Mouse (Mus musculus): ENCODE data around the gene Gga1. TPM values are rescaled to one million over a fixed set of nuclear protein-coding genes. Genes with fewer than 3 reads are reported as not detected.
A peak's percentile ranks its signal among the peaks of the same experiment; 100 is the strongest.
"Not testable (repeated sequence)": the region's sequence is repeated elsewhere in the genome, so short reads cannot be mapped to it uniquely, and the experiment has no call there.

The Gga1 gene
- polyA plus RNA-seq, 1 experiment from 2014 or later: 30.9 TPM

DNA sequence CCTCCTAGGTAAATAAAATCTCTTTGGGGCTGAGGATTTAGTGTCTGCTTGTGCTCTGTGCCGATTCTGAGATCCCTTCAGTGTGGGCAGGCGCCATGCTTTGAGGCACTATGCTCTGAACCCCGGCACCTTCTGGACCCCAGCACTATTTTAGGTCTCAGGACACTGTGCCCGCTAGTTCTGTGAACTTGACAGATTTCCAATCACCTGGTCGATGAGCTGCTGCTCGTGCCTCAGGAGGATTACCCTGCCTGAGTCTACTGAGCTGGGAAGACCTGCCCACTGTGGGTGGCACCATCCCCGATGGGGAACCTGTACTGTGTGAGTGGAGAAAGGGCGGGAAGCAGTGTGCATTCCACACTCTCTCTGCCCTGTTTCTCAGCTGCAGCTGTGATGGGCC, 2.0 kb upstream of the Gga1 start:
- H3K4me1 ChIP-seq (ENCODE audit: control insufficient read depth, insufficient read depth, low read length): peaks cover 15% of the 10 kb centered on the region
- no peak for DNase-seq (ENCODE audit: low spot score)
- no peak overlapping the region for H3K27ac ChIP-seq (replicated peaks; ENCODE audit: low read depth, low read length)
- H3K4me2 ChIP-seq (ENCODE audit: low read depth, severe bottlenecking): no peak overlapping the region
- H3K9ac ChIP-seq (ENCODE audit: low read length): no peak overlapping the region; the same call in 1 of the 2 replicates
- ATAC-seq (ENCODE audit: insufficient number of reproducible peaks, low FRiP score, low TSS enrichment, low read depth): no peak
- H3K4me3 ChIP-seq (ENCODE audit: low read depth, low read length): no peak overlapping the region
- WGBS: 79% methylated on average over 8 of the region's 8 CpGs
- H3K9me3 ChIP-seq (ENCODE audit: control insufficient read depth, low read length): no peaks in the 10 kb centered on the region
- no peaks in the 10 kb centered on the region for H3K27me3 ChIP-seq (ENCODE audit: control insufficient read depth, insufficient read depth, low read length)
- no peaks in the 10 kb centered on the region for H3K36me3 ChIP-seq (ENCODE audit: control insufficient read depth, insufficient read depth, low read length)

DNA sequence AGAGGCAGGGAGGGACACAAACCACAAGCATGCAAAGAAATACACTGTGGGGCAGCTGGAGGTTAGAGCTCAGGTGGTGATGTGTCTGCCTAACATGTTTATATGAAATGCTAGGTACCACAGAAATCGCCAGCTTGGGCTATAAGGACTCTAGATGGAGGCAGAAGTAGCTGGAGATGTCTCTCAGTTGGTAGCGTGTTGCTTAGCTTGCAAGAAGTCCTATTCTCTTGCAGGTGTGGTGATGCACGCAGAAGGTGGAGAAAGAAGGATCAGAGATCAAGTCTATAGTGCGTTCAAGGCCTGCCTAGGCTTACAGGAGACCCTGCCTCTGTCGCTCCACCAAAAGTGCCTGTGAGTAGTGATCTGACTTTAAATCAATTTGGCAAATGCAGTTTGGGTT, 1.5 kb upstream of the Gga1 start:
- no peaks in the 10 kb centered on the region for H3K36me3 ChIP-seq (ENCODE audit: control insufficient read depth, insufficient read depth, low read length)

GRCm38 (mm10) chr15:78876258-78876696, 713 bp upstream of the Gga1 start:
- 0 out of 2 replicates have a peak, but pooled peaks cover 2% of the 10 kb centered on the region for H3K36me3 ChIP-seq (ENCODE audit: control insufficient read depth, insufficient read depth, low read length)
- H3K9me3 ChIP-seq (ENCODE audit: control insufficient read depth, low read length): no peaks in the 10 kb centered on the region
- no peaks in the 10 kb centered on the region for H3K27me3 ChIP-seq (ENCODE audit: control insufficient read depth, insufficient read depth, low read length)
- H3K27ac ChIP-seq (replicated peaks; ENCODE audit: low read depth, low read length): peak overlapping the region; percentile 95
- peak; percentile 90 for DNase-seq (ENCODE audit: low spot score)
- ATAC-seq (ENCODE audit: insufficient number of reproducible peaks, low FRiP score, low TSS enrichment, low read depth): no peak
- peak overlapping the region; percentile 57 for H3K4me2 ChIP-seq (ENCODE audit: low read depth, severe bottlenecking)
- peaks cover 15% of the 10 kb centered on the region for H3K4me1 ChIP-seq (ENCODE audit: control insufficient read depth, insufficient read depth, low read length)
- 4% methylated on average over 17 of the region's 17 CpGs for WGBS
- H3K4me3 ChIP-seq (ENCODE audit: low read depth, low read length): peak overlapping the region; percentile 54
- H3K9ac ChIP-seq (ENCODE audit: low read length): peak overlapping the region; percentile 22; the same call in 1 of the 2 replicates

More for the DNA sequence above, 1.5 kb upstream of the Gga1 start:
- no peaks in the 10 kb centered on the region for H3K27me3 ChIP-seq (ENCODE audit: control insufficient read depth, insufficient read depth, low read length)
- no peak overlapping the region; the same call in 1 of the 2 replicates for H3K4me2 ChIP-seq (ENCODE audit: low read depth, severe bottlenecking)
- H3K9me3 ChIP-seq (ENCODE audit: control insufficient read depth, low read length): no peaks in the 10 kb centered on the region
- no peak overlapping the region for H3K9ac ChIP-seq (ENCODE audit: low read length)
- peak overlapping the region; percentile 60; the same call in 1 of the 2 replicates for H3K27ac ChIP-seq (replicated peaks; ENCODE audit: low read depth, low read length)
- peaks cover 15% of the 10 kb centered on the region for H3K4me1 ChIP-seq (ENCODE audit: control insufficient read depth, insufficient read depth, low read length)
- DNase-seq (ENCODE audit: low spot score) (no peak), ATAC-seq (ENCODE audit: insufficient number of reproducible peaks, low FRiP score, low TSS enrichment, low read depth) (no peak)
- H3K4me3 ChIP-seq (ENCODE audit: low read depth, low read length): no peak overlapping the region
- 75% methylated on average over 5 of the region's 5 CpGs for WGBS

- WGBS: 0% methylated on average over 16 of the region's 17 CpGs
- Histone ChIP-seq H3K9ac (ENCODE audit: low read length) (peak overlapping the region; percentile 71), H3K27ac (replicated peaks; ENCODE audit: low read depth, low read length) (peak overlapping the region; percentile 95), H3K4me3 (ENCODE audit: low read depth, low read length) (peak overlapping the region; percentile 54), H3K36me3 (ENCODE audit: control insufficient read depth, insufficient read depth, low read length) (peaks cover 8% of the 10 kb centered on the region), H3K9me3 (ENCODE audit: control insufficient read depth, low read length) (no peaks in the 10 kb centered on the region), H3K4me1 (ENCODE audit: control insufficient read depth, insufficient read depth, low read length) (peaks cover 15% of the 10 kb centered on the region), H3K4me2 (ENCODE audit: low read depth, severe bottlenecking) (peak overlapping the region; percentile 57), H3K27me3 (ENCODE audit: control insufficient read depth, insufficient read depth, low read length) (no peaks in the 10 kb centered on the region)
- no peak for ATAC-seq (ENCODE audit: insufficient number of reproducible peaks, low FRiP score, low TSS enrichment, low read depth)
- DNase-seq (ENCODE audit: low spot score): no peak
Measured at GRCm38 (mm10) chr15:78877810-78878390, 910 bp downstream of the Gga1 start.

- peaks cover 16% of the 10 kb centered on the region for H3K36me3 ChIP-seq (ENCODE audit: control insufficient read depth, insufficient read depth, low read length)
- not testable (repeated sequence) for DNase-seq (ENCODE audit: low spot score); H3K4me2 ChIP-seq (ENCODE audit: low read depth, severe bottlenecking); H3K27me3 ChIP-seq (ENCODE audit: control insufficient read depth, insufficient read depth, low read length); H3K27ac ChIP-seq (replicated peaks; ENCODE audit: low read depth, low read length); ATAC-seq (ENCODE audit: insufficient number of reproducible peaks, low FRiP score, low TSS enrichment, low read depth); H3K9ac ChIP-seq (ENCODE audit: low read length); H3K4me3 ChIP-seq (ENCODE audit: low read depth, low read length); H3K9me3 ChIP-seq (ENCODE audit: control insufficient read depth, low read length)
- 32% methylated on average over 7 of the region's 7 CpGs for WGBS
- peaks cover 15% of the 10 kb centered on the region for H3K4me1 ChIP-seq (ENCODE audit: control insufficient read depth, insufficient read depth, low read length)
Measured at GRCm38 (mm10) chr15:78878792-78879516, 2.0 kb downstream of the Gga1 start.

GRCm38 (mm10) chr15:78880432-78880831, 3.4 kb downstream of the Gga1 start:
- no peak overlapping the region for H3K4me3 ChIP-seq (ENCODE audit: low read depth, low read length)
- ATAC-seq (ENCODE audit: insufficient number of reproducible peaks, low FRiP score, low TSS enrichment, low read depth) (no peak), DNase-seq (ENCODE audit: low spot score) (no peak)
- peaks cover 15% of the 10 kb centered on the region for H3K4me1 ChIP-seq (ENCODE audit: control insufficient read depth, insufficient read depth, low read length)
- WGBS: 100% methylated on average over 8 of the region's 8 CpGs
- H3K36me3 ChIP-seq (ENCODE audit: control insufficient read depth, insufficient read depth, low read length): peaks cover 25% of the 10 kb centered on the region
- H3K27ac ChIP-seq (replicated peaks; ENCODE audit: low read depth, low read length): no peak overlapping the region
- no peak overlapping the region for H3K9ac ChIP-seq (ENCODE audit: low read length)
- H3K4me2 ChIP-seq (ENCODE audit: low read depth, severe bottlenecking): no peak overlapping the region
- no peaks in the 10 kb centered on the region for H3K9me3 ChIP-seq (ENCODE audit: control insufficient read depth, low read length)
- H3K27me3 ChIP-seq (ENCODE audit: control insufficient read depth, insufficient read depth, low read length): no peaks in the 10 kb centered on the region

DNA sequence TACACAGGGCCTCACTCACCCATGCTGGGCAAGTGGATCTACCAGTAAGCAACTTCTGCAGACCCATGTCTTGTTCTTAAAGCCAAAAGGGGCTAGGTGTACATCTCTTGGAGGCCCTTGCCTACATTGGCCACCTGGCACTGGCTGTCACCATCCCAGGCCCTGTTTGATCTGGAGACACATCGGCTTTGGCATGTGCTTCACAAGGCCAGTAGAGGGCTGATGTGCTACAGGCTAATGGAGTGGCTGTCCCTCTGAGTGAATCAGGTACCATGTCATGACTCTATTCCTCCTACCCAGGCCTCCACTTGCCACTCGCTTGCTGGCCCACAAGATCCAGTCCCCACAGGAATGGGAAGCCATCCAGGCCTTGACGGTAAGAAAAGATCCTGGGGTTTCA, 4.8 kb downstream of the Gga1 start:
- H3K4me2 ChIP-seq (ENCODE audit: low read depth, severe bottlenecking): no peak overlapping the region
- peaks cover 34% of the 10 kb centered on the region for H3K36me3 ChIP-seq (ENCODE audit: control insufficient read depth, insufficient read depth, low read length)
- H3K9me3 ChIP-seq (ENCODE audit: control insufficient read depth, low read length): no peaks in the 10 kb centered on the region
- ATAC-seq (ENCODE audit: insufficient number of reproducible peaks, low FRiP score, low TSS enrichment, low read depth) (no peak), DNase-seq (ENCODE audit: low spot score) (no peak)
- no peak overlapping the region for H3K9ac ChIP-seq (ENCODE audit: low read length)
- WGBS: 84% methylated on average over 3 of the region's 3 CpGs
- H3K27me3 ChIP-seq (ENCODE audit: control insufficient read depth, insufficient read depth, low read length): no peaks in the 10 kb centered on the region
- no peak overlapping the region for H3K27ac ChIP-seq (replicated peaks; ENCODE audit: low read depth, low read length)
- H3K4me1 ChIP-seq (ENCODE audit: control insufficient read depth, insufficient read depth, low read length): peaks cover 12% of the 10 kb centered on the region
- H3K4me3 ChIP-seq (ENCODE audit: low read depth, low read length): no peak overlapping the region

DNA sequence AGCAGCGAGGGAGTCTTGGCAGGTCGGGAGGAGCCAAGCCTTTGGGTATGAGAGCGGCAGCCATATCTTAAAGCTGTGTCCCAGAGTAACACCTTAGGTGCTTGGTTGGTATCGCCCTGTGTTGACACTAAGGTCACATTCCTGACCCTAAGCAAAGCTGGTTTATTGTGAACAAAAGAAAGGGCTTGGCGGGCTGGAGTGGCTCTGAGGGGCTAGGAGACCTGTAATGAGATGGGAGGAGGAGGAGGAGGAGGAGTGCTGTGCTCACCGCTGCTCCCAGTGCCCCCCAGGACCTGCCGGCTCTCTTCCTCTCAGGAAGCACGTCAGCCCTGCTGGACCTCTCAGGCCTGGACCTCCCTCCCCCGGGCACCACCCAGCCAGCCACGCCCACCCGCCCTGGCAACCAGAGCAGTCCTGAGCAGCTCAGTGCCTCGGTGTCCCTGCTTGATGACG, 12.4 kb downstream of the Gga1 start:
- ATAC-seq (ENCODE audit: insufficient number of reproducible peaks, low FRiP score, low TSS enrichment, low read depth) (no peak), DNase-seq (ENCODE audit: low spot score) (no peak)
- H3K9ac ChIP-seq (ENCODE audit: low read length): no peak overlapping the region
- 0 out of 2 replicates have a peak, but pooled peaks cover 2% of the 10 kb centered on the region for H3K4me1 ChIP-seq (ENCODE audit: control insufficient read depth, insufficient read depth, low read length)
- WGBS: 39% methylated on average over 13 of the region's 13 CpGs
- H3K27ac ChIP-seq (replicated peaks; ENCODE audit: low read depth, low read length): 0 out of 2 replicates have a peak overlapping the region, but pooled peaks have one; percentile 30
- no peaks in the 10 kb centered on the region for H3K9me3 ChIP-seq (ENCODE audit: control insufficient read depth, low read length)
- H3K27me3 ChIP-seq (ENCODE audit: control insufficient read depth, insufficient read depth, low read length): no peaks in the 10 kb centered on the region
- H3K4me2 ChIP-seq (ENCODE audit: low read depth, severe bottlenecking): no peak overlapping the region
- no peak overlapping the region for H3K4me3 ChIP-seq (ENCODE audit: low read depth, low read length)
- peaks cover 31% of the 10 kb centered on the region for H3K36me3 ChIP-seq (ENCODE audit: control insufficient read depth, insufficient read depth, low read length)
